Mouse (Mus musculus): ENCODE data around the gene Sapcd2. TPM values are rescaled to one million over a fixed set of nuclear protein-coding genes. Genes with fewer than 3 reads are reported as not detected.
A peak's percentile ranks its signal among the peaks of the same experiment; 100 is the strongest.

Sapcd2 gene
- total and polyA plus RNA-seq, 3 experiments: 0.20 TPM; not detected in 2

GRCm38 (mm10) chr2:25421896-25422295, 49.8 kb downstream of the Sapcd2 start:
- Histone ChIP-seq H3K79me2 (replicated peaks; ENCODE audit: control insufficient read depth, insufficient read depth, low read length) (no peaks in the 10 kb centered on the region), H3K27ac (no peak overlapping the region), H3K4me1 (ENCODE audit: control insufficient read depth, insufficient read depth, low read length) (peaks cover 4% of the 10 kb centered on the region; the same call in 1 of the 2 replicates), H3K9ac (ENCODE audit: low read depth, low read length) (no peak overlapping the region), H3K27me3 (ENCODE audit: control insufficient read depth, insufficient read depth, low read length) (no peaks in the 10 kb centered on the region), H3K4me3 (no peak overlapping the region), H3K36me3 (ENCODE audit: control insufficient read depth, insufficient read depth, low read length) (no peaks in the 10 kb centered on the region; the same call in 1 of the 2 replicates)
- intact Hi-C loops (cut with DNase I): loop anchor here (10.0 kb wide), 1 partner anchor 133 kb away; the partner anchor contains the start of gene Edf1
- 25% methylated on average over 3 of the region's 3 CpGs for WGBS
- TF ChIP-seq CTCF (IDR thresholded peaks at IDR 0.05) (peak; percentile 62), EP300 (IDR thresholded peaks at IDR 0.05; ENCODE audit: insufficient read depth, low read depth, low read length) (no peak)
- peak in 1 of 2 experiments; percentile 32 for DNase-seq

- Histone ChIP-seq H3K4me3 (no peak within 1 kb of the TSS), H3K9ac (ENCODE audit: low read depth, low read length) (no peak within 1 kb of the TSS), H3K4me1 (ENCODE audit: control insufficient read depth, insufficient read depth, low read length) (no peaks in the 10 kb centered on the region), H3K27ac (no peak within 1 kb of the TSS), H3K36me3 (ENCODE audit: control insufficient read depth, insufficient read depth, low read length) (no peaks in the 10 kb centered on the region), H3K27me3 (ENCODE audit: control insufficient read depth, insufficient read depth, low read length) (no peaks in the 10 kb centered on the region), H3K79me2 (replicated peaks; ENCODE audit: control insufficient read depth, insufficient read depth, low read length) (no peaks in the 10 kb centered on the region)
- intact Hi-C loops (cut with DNase I): loop anchor here (10.0 kb wide), 1 partner anchor 132 kb away; the partner anchor contains the start of gene Edf1
- TF ChIP-seq CTCF (IDR thresholded peaks at IDR 0.05) (no peak), POLR2A (IDR thresholded peaks at IDR 0.05; ENCODE audit: insufficient read depth, low read depth, low read length) (no peak)
- WGBS: 53% methylated on average over 17 of the region's 17 CpGs
- peak in 1 of 2 experiments; percentile 34 for DNase-seq
Observed at GRCm38 (mm10) chr2:25422587-25423410, 50.7 kb downstream of the Sapcd2 start, which contains the start of gene Fut7. Fut7 (plus strand) TSS chr2:25423267.

- TF ChIP-seq CTCF (IDR thresholded peaks at IDR 0.05): no peak
- TF ChIP-seq POLR2A (IDR thresholded peaks at IDR 0.05; ENCODE audit: insufficient read depth, low read depth, low read length): no peak
- TF ChIP-seq EP300 (IDR thresholded peaks at IDR 0.05; ENCODE audit: insufficient read depth, low read depth, low read length): no peak
- H3K79me2 ChIP-seq (replicated peaks; ENCODE audit: control insufficient read depth, insufficient read depth, low read length): no peaks in the 10 kb centered on the region
- no peak overlapping the region for H3K9ac ChIP-seq (ENCODE audit: low read depth, low read length)
- no peak overlapping the region for H3K4me3 ChIP-seq
- 65% methylated on average over 1 of the region's 1 CpGs for WGBS
- no peak overlapping the region for H3K27ac ChIP-seq
- H3K27me3 ChIP-seq (ENCODE audit: control insufficient read depth, insufficient read depth, low read length): no peaks in the 10 kb centered on the region
- no peaks in the 10 kb centered on the region for H3K4me1 ChIP-seq (ENCODE audit: control insufficient read depth, insufficient read depth, low read length)
- no peak for DNase-seq
- H3K36me3 ChIP-seq (ENCODE audit: control insufficient read depth, insufficient read depth, low read length): no peaks in the 10 kb centered on the region
- intact Hi-C loops (cut with DNase I): loop anchor here (10.0 kb wide), 1 partner anchor 131 kb away; the partner anchor contains the start of gene Edf1
Observed at GRCm38 (mm10) chr2:25423626-25424025, 51.5 kb downstream of the Sapcd2 start.

GRCm38 (mm10) chr2:25425481-25425880, 53.4 kb downstream of the Sapcd2 start:
- intact Hi-C loops (cut with DNase I): loop anchor here (10.0 kb wide), 1 partner anchor 129 kb away; the partner anchor contains the start of gene Edf1
- H3K4me1 ChIP-seq (ENCODE audit: control insufficient read depth, insufficient read depth, low read length): no peaks in the 10 kb centered on the region; the same call in 1 of the 2 replicates
- WGBS: 48% methylated on average over 27 of the region's 27 CpGs
- H3K27ac ChIP-seq: no peak overlapping the region
- no peak overlapping the region for H3K9ac ChIP-seq (ENCODE audit: low read depth, low read length)
- DNase-seq: no peak
- no peaks in the 10 kb centered on the region for H3K36me3 ChIP-seq (ENCODE audit: control insufficient read depth, insufficient read depth, low read length)
- TF ChIP-seq POLR2A (IDR thresholded peaks at IDR 0.05; ENCODE audit: insufficient read depth, low read depth, low read length) (no peak), CTCF (IDR thresholded peaks at IDR 0.05) (no peak), EP300 (IDR thresholded peaks at IDR 0.05; ENCODE audit: insufficient read depth, low read depth, low read length) (no peak)
- H3K79me2 ChIP-seq (replicated peaks; ENCODE audit: control insufficient read depth, insufficient read depth, low read length): no peaks in the 10 kb centered on the region
- H3K4me3 ChIP-seq: no peak overlapping the region
- H3K27me3 ChIP-seq (ENCODE audit: control insufficient read depth, insufficient read depth, low read length): no peaks in the 10 kb centered on the region

GRCm38 (mm10) chr2:25426721-25427191, 54.6 kb downstream of the Sapcd2 start:
- TF ChIP-seq POLR2A (IDR thresholded peaks at IDR 0.05; ENCODE audit: insufficient read depth, low read depth, low read length): no peak
- no peak for TF ChIP-seq EP300 (IDR thresholded peaks at IDR 0.05; ENCODE audit: insufficient read depth, low read depth, low read length)
- peak; percentile 81 for TF ChIP-seq CTCF (IDR thresholded peaks at IDR 0.05)
- intact Hi-C loops (cut with DNase I): loop anchor here (2.0 to 10.0 kb wide), 2 partner anchors 50 to 128 kb away; partner anchors contain the start of gene Edf1
- Histone ChIP-seq H3K27ac (no peak overlapping the region), H3K27me3 (ENCODE audit: control insufficient read depth, insufficient read depth, low read length) (no peaks in the 10 kb centered on the region), H3K9ac (ENCODE audit: low read depth, low read length) (no peak overlapping the region), H3K4me1 (ENCODE audit: control insufficient read depth, insufficient read depth, low read length) (no peaks in the 10 kb centered on the region; the same call in 1 of the 2 replicates), H3K36me3 (ENCODE audit: control insufficient read depth, insufficient read depth, low read length) (no peaks in the 10 kb centered on the region), H3K4me3 (no peak overlapping the region), H3K79me2 (replicated peaks; ENCODE audit: control insufficient read depth, insufficient read depth, low read length) (no peaks in the 10 kb centered on the region)
- WGBS: 26% methylated on average over 5 of the region's 5 CpGs
- DNase-seq: peak; percentile 69 to 75

- Histone ChIP-seq H3K4me1 (ENCODE audit: control insufficient read depth, insufficient read depth, low read length) (no peaks in the 10 kb centered on the region; the same call in 1 of the 2 replicates), H3K4me3 (no peak overlapping the region), H3K36me3 (ENCODE audit: control insufficient read depth, insufficient read depth, low read length) (no peaks in the 10 kb centered on the region), H3K9ac (ENCODE audit: low read depth, low read length) (no peak overlapping the region), H3K27me3 (ENCODE audit: control insufficient read depth, insufficient read depth, low read length) (no peaks in the 10 kb centered on the region), H3K27ac (no peak overlapping the region), H3K79me2 (replicated peaks; ENCODE audit: control insufficient read depth, insufficient read depth, low read length) (no peaks in the 10 kb centered on the region)
- WGBS: 86% methylated on average over 5 of the region's 5 CpGs
- no peak for TF ChIP-seq POLR2A (IDR thresholded peaks at IDR 0.05; ENCODE audit: insufficient read depth, low read depth, low read length)
- no peak for TF ChIP-seq CTCF (IDR thresholded peaks at IDR 0.05)
- TF ChIP-seq EP300 (IDR thresholded peaks at IDR 0.05; ENCODE audit: insufficient read depth, low read depth, low read length): no peak
- no peak for DNase-seq
- intact Hi-C loops (cut with DNase I): loop anchor here (2.0 to 10.0 kb wide), 2 partner anchors 50 to 128 kb away; partner anchors contain the start of gene Edf1
Observed at GRCm38 (mm10) chr2:25427256-25427655, 55.1 kb downstream of the Sapcd2 start.

Other genes starting within 250 kb of the Sapcd2 start
Only the 30 nearest of the 39 such genes appear.
- gene Nelfb, start 160.8 kb upstream of the Sapcd2 start, total RNA-seq (2021): 10 to 100 TPM; 37.4 TPM
- gene Nelfb, start 160.8 kb upstream of the Sapcd2 start, polyA plus RNA-seq (2012; rRNA removed): 47.0 and 86.7 TPM in 2 replicates
- not detected for gene Stpg3, start 157.7 kb upstream of the Sapcd2 start, total RNA-seq (2021)
- 0.20 TPM in 1 of 2 replicates, not detected in the other for gene Stpg3, start 157.7 kb upstream of the Sapcd2 start, polyA plus RNA-seq (2012; rRNA removed)
- not detected for gene Fam166a, start 153.6 kb upstream of the Sapcd2 start, total RNA-seq (2021)
- gene Fam166a, start 153.6 kb upstream of the Sapcd2 start, polyA plus RNA-seq (2012; rRNA removed): 0.21 TPM in 1 of 2 replicates, not detected in the other
- 100 to 1,000 TPM; 327 to 342 TPM for gene Tubb4b, start 147.6 kb upstream of the Sapcd2 start, total RNA-seq (2021)
- 315 and 439 TPM in 2 replicates for gene Tubb4b, start 147.6 kb upstream of the Sapcd2 start, polyA plus RNA-seq (2012; rRNA removed)
- gene Slc34a3, start 138.0 kb upstream of the Sapcd2 start, total RNA-seq (2021): not detected
- gene Slc34a3, start 138.0 kb upstream of the Sapcd2 start, polyA plus RNA-seq (2012; rRNA removed): not detected in 2 replicates
- gene Rnf224, start 135.5 kb upstream of the Sapcd2 start, total RNA-seq (2021): not detected
- gene Rnf224, start 135.5 kb upstream of the Sapcd2 start, polyA plus RNA-seq (2012; rRNA removed): not detected in 2 replicates
- under 1 TPM; 0.47 to 0.61 TPM for gene Rnf208, start 130.1 kb upstream of the Sapcd2 start, total RNA-seq (2021)
- gene Rnf208, start 130.1 kb upstream of the Sapcd2 start, polyA plus RNA-seq (2012; rRNA removed): 1.5 and 2.4 TPM in 2 replicates
- not detected for gene Cysrt1, start 129.9 kb upstream of the Sapcd2 start, total RNA-seq (2021)
- gene Cysrt1, start 129.9 kb upstream of the Sapcd2 start, polyA plus RNA-seq (2012; rRNA removed): not detected in 2 replicates
- 1 to 10 TPM in 1 of 2 experiments, under 1 TPM in 1; 0.68 to 1.8 TPM for gene AL732309.1, start 125.5 kb upstream of the Sapcd2 start, total RNA-seq (2021)
- gene AL732309.1, start 125.5 kb upstream of the Sapcd2 start, polyA plus RNA-seq (2012; rRNA removed): 4.7 and 6.1 TPM in 2 replicates
- gene Tmem203, start 116.9 kb upstream of the Sapcd2 start, total RNA-seq (2021): 10 to 100 TPM; 13.1 to 14.1 TPM
- 18.2 and 22.2 TPM in 2 replicates for gene Tmem203, start 116.9 kb upstream of the Sapcd2 start, polyA plus RNA-seq (2012; rRNA removed)
- gene Tprn, start 109.7 kb upstream of the Sapcd2 start, total RNA-seq (2021): 1 to 10 TPM; 5.9 to 6.7 TPM
- 7.5 and 9.9 TPM in 2 replicates for gene Tprn, start 109.7 kb upstream of the Sapcd2 start, polyA plus RNA-seq (2012; rRNA removed)
- 10 to 100 TPM; 39.7 to 41.5 TPM for gene Ssna1, start 99.9 kb upstream of the Sapcd2 start, total RNA-seq (2021)
- gene Ssna1, start 99.9 kb upstream of the Sapcd2 start, polyA plus RNA-seq (2012; rRNA removed): 33.1 and 36.3 TPM in 2 replicates
- gene Anapc2, start 99.8 kb upstream of the Sapcd2 start, total RNA-seq (2021): 10 to 100 TPM; 36.0 to 36.3 TPM
- gene Anapc2, start 99.8 kb upstream of the Sapcd2 start, polyA plus RNA-seq (2012; rRNA removed): 57.2 and 68.2 TPM in 2 replicates
- not detected for gene Tmem210, start 84.2 kb upstream of the Sapcd2 start, total RNA-seq (2021)
- gene Tmem210, start 84.2 kb upstream of the Sapcd2 start, polyA plus RNA-seq (2012; rRNA removed): 0.27 and 0.44 TPM in 2 replicates
- gene Lrrc26, start 82.4 kb upstream of the Sapcd2 start, total RNA-seq (2021): not detected
- 2.9 TPM in 1 of 2 replicates, not detected in the other for gene Lrrc26, start 82.4 kb upstream of the Sapcd2 start, polyA plus RNA-seq (2012; rRNA removed)
- not detected for gene Grin1, start 53.1 kb upstream of the Sapcd2 start, total RNA-seq (2021)
- 0.18 and 0.41 TPM in 2 replicates for gene Grin1, start 53.1 kb upstream of the Sapcd2 start, polyA plus RNA-seq (2012; rRNA removed)
- 10 to 100 TPM; 21.6 to 22.5 TPM for gene Man1b1, start 40.0 kb upstream of the Sapcd2 start, total RNA-seq (2021)
- gene Man1b1, start 40.0 kb upstream of the Sapcd2 start, polyA plus RNA-seq (2012; rRNA removed): 8.2 and 9.9 TPM in 2 replicates
- gene Dpp7, start 16.0 kb upstream of the Sapcd2 start, total RNA-seq (2021): 1 to 10 TPM; 4.8 to 5.4 TPM
- gene Dpp7, start 16.0 kb upstream of the Sapcd2 start, polyA plus RNA-seq (2012; rRNA removed): 11.4 and 11.8 TPM in 2 replicates
- gene Uap1l1, start 6.6 kb upstream of the Sapcd2 start, total RNA-seq (2021): 1 to 10 TPM; 7.2 to 7.9 TPM
- 7.6 and 8.3 TPM in 2 replicates for gene Uap1l1, start 6.6 kb upstream of the Sapcd2 start, polyA plus RNA-seq (2012; rRNA removed)
- gene Entpd2, start 23.6 kb downstream of the Sapcd2 start, total RNA-seq (2021): 10 to 100 TPM; 11.1 to 13.5 TPM
- 36.3 and 37.1 TPM in 2 replicates for gene Entpd2, start 23.6 kb downstream of the Sapcd2 start, polyA plus RNA-seq (2012; rRNA removed)
- gene Npdc1, start 27.0 kb downstream of the Sapcd2 start, total RNA-seq (2021): 10 to 100 TPM; 21.3 to 30.4 TPM
- 47.8 and 52.2 TPM in 2 replicates for gene Npdc1, start 27.0 kb downstream of the Sapcd2 start, polyA plus RNA-seq (2012; rRNA removed)
- under 1 TPM in 1 of 2 experiments, not detected in 1; 0.11 TPM for gene Fut7, start 50.9 kb downstream of the Sapcd2 start, total RNA-seq (2021)
- gene Fut7, start 50.9 kb downstream of the Sapcd2 start, polyA plus RNA-seq (2012; rRNA removed): 0.43 TPM in 1 of 2 replicates, not detected in the other
- 10 to 100 TPM; 36.1 to 41.1 TPM for gene Abca2, start 56.4 kb downstream of the Sapcd2 start, total RNA-seq (2021)
- 43.4 and 44.2 TPM in 2 replicates for gene Abca2, start 56.4 kb downstream of the Sapcd2 start, polyA plus RNA-seq (2012; rRNA removed)
- 1 to 10 TPM; 1.4 to 1.8 TPM for gene Clic3, start 84.5 kb downstream of the Sapcd2 start, total RNA-seq (2021)
- gene Clic3, start 84.5 kb downstream of the Sapcd2 start, polyA plus RNA-seq (2012; rRNA removed): 4.8 and 7.4 TPM in 2 replicates
- gene Paxx, start 88.8 kb downstream of the Sapcd2 start, total RNA-seq (2021): 10 to 100 TPM; 17.7 to 20.6 TPM
- gene Paxx, start 88.8 kb downstream of the Sapcd2 start, polyA plus RNA-seq (2012; rRNA removed): 32.8 and 36.8 TPM in 2 replicates
- gene Ptgds, start 97.7 kb downstream of the Sapcd2 start, total RNA-seq (2021): 100 to 1,000 TPM; 472 to 774 TPM
- 198 and 795 TPM in 2 replicates for gene Ptgds, start 97.7 kb downstream of the Sapcd2 start, polyA plus RNA-seq (2012; rRNA removed)
- not detected for gene Lcn12, start 121.6 kb downstream of the Sapcd2 start, total RNA-seq (2021)
- gene Lcn12, start 121.6 kb downstream of the Sapcd2 start, polyA plus RNA-seq (2012; rRNA removed): not detected in 2 replicates
- 10 to 100 TPM; 82.7 to 84.8 TPM for gene Fbxw5, start 128.4 kb downstream of the Sapcd2 start, total RNA-seq (2021)
- 32.9 and 41.0 TPM in 2 replicates for gene Fbxw5, start 128.4 kb downstream of the Sapcd2 start, polyA plus RNA-seq (2012; rRNA removed)
- gene C8g, start 129.4 kb downstream of the Sapcd2 start, total RNA-seq (2021): 1 to 10 TPM; 1.3 to 1.6 TPM
- 4.1 and 6.1 TPM in 2 replicates for gene C8g, start 129.4 kb downstream of the Sapcd2 start, polyA plus RNA-seq (2012; rRNA removed)
- 10 to 100 TPM; 13.5 to 15.8 TPM for gene Traf2, start 174.6 kb downstream of the Sapcd2 start, total RNA-seq (2021)
- 10.8 and 15.1 TPM in 2 replicates for gene Traf2, start 174.6 kb downstream of the Sapcd2 start, polyA plus RNA-seq (2012; rRNA removed)

Measured in heart, adult 2 months (tissue).